Mouse (Mus musculus): ENCODE measurements at regions not wholly inside any gene's neighbourhood (a gene's known extent, or its start where the extent isn't known, plus 50 kb on each side); places are given as distances from the start of the nearest gene placed in this dataset.

DNA sequence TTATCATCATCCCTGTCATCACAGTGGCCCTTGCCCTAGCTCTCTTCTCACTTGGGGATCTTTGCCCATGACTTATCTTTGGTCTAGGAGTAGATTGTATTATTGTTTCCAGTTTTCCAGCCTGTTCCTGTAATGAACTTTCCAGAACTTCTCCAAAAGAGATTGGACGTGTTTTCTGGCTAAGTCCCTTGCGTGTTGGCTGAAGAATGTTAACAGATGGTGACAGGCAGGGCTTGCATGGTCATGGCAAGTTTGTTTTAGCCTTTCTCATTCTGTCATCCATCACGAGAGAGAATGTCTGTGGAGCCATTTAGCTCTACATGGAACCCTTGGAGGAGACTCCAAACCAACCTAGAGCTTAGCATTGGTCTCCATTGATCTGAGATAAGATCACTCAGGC, 123.2 kb upstream of the Adra1d start:
- peak overlapping the region; percentile 68 for H3K27ac ChIP-seq
- TF ChIP-seq CTCF (conservative IDR thresholded peaks at IDR 0.05), result no peak

DNA sequence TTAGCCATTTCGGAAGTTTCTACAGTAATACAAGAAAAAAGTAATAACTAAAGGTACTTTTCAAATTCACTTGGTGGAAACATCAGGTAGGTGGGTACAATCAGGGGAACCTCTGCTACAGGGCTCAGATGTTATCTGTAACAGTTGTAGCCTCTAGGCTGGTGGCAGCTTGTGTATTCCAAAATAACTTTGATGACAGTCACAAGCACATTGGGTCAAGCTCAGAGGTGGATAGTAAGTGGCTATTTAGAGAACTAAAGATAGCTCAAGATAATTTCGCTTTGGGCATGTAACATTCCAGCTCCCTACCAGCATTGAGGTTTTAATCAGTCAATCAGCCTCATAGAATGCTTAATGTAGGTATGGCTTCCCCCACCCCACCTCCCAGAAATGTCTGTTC, 121.7 kb upstream of the Adra1d start:
- DNase-seq (ENCODE audit: low spot score in 2 of 2), result no peak
- H3K27ac ChIP-seq, result no peak overlapping the region

More for the DNA sequence above, 123.2 kb upstream of the Adra1d start:
- DNase-seq (ENCODE audit: low spot score in 2 of 2), result no peak
- H3K4me3 ChIP-seq, result no peak overlapping the region

DNA sequence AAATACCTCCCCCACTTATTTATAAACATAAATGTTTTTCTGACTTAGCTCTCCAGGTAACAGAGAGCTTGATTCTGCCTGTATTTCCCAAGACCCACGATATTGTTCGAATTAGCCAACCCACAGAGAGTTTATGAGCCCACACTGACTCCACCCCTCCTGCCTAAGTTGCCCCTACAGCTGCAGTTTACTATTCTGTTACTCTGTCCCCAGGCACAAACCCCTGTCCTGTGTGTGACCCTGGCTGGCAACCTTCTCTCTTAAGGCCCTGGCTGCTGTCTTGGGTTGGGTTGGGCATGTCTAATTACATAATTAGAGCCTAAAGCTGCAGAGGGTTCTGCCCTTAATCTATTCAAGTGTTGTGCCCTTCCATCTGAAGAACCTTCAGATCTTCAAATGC, 116.4 kb upstream of the Adra1d start:
- no peak for TF ChIP-seq CTCF (conservative IDR thresholded peaks at IDR 0.05)
- Histone ChIP-seq H3K4me3 (no peak overlapping the region), H3K27ac (no peak overlapping the region)
- no peak for DNase-seq (ENCODE audit: low spot score in 2 of 2)

More for the DNA sequence above, 121.7 kb upstream of the Adra1d start:
- H3K4me3 ChIP-seq, result no peak overlapping the region
- TF ChIP-seq CTCF (conservative IDR thresholded peaks at IDR 0.05), result no peak

DNA sequence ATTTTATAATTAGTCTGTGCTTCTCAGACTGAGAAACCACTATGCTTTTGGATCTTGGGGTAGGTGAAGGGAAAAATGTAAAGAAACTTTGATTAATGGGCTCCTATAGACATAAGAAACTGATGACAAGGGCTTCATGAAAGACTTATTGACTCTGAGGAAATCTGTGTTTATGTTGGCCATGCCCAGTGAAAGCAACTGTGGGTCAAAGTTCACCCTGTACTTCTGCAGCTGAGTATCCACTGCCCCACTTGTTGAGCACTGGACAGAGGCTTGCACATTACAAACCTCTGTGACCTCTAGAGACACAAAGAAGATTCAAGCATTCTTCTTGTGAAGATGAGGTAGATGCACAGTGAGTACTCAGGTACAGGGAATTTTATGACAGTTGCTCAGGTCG, 114.7 kb upstream of the Adra1d start:
- Histone ChIP-seq H3K27ac (no peak overlapping the region), H3K4me3 (no peak overlapping the region)
- DNase-seq (ENCODE audit: low spot score in 2 of 2), result no peak
- no peak for TF ChIP-seq CTCF (conservative IDR thresholded peaks at IDR 0.05)

DNA sequence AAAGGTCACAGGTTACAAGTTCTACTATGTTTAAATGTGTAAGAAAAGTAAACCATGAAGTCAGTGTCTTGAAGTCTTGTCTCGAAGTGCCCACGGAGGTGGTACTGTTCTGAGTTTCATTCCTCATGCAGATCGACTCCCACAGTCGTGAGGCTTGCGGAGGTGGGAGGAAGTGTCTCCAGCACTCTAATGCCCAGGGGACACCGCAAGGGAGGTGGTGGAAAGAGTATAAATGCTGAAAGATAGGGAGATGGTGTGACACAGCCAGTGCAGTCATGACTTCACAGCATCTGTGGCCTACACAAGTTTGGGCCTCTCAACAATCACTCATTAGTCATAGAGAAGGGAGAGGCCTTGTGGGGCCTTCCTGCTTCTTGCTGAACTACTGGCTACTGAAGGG, 112.8 kb upstream of the Adra1d start:
- TF ChIP-seq CTCF (conservative IDR thresholded peaks at IDR 0.05), result no peak
- Histone ChIP-seq H3K27ac (no peak overlapping the region), H3K4me3 (no peak overlapping the region)
- DNase-seq (ENCODE audit: low spot score in 2 of 2), result no peak

DNA sequence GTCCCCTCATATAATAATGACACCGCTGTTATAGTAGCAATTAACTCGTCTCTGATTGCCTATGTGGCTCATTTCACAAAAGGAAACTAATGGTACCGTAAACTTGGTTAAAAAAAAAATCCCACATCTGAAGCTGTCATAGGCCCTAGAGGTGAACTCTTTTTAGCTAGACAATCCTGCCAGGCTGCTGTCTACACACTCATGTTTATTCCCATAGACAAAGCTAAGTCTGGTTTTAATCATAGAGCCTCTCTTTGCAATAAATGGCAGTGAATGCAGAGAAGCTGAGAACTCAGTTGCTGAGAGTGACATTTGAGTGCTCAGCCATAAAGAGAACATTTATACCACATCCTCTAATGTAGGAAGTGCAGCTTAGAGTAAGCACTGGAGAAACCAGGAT, 111.3 kb upstream of the Adra1d start:
- H3K4me3 ChIP-seq, result no peak overlapping the region
- no peak for TF ChIP-seq CTCF (conservative IDR thresholded peaks at IDR 0.05)
- no peak for DNase-seq (ENCODE audit: low spot score in 2 of 2)
- peak overlapping the region; percentile 64; the same call in 1 of the 2 replicates for H3K27ac ChIP-seq

DNA sequence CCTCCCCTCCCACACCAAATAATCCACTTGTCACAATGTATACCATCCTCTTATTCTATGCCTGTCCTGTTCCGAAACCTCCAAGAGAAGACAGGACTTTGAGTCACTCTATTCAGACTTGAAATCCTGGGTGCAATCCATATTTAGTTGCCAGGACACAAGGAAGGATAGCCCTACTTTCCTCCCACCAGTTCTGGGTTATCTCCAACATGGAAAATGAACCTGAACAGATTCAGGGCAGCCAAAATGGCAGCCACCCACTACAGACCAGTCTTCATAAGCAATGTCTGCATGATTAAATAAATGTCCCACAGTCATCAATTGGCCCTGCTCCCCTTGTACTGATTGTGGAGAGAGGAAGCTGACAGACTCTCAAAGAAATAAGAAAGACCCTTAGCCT, 110.6 kb upstream of the Adra1d start:
- peak in 1 of 2 experiments; percentile 15 for DNase-seq (ENCODE audit: low spot score in 2 of 2)
- Histone ChIP-seq H3K4me3 (no peak overlapping the region), H3K27ac (peak overlapping the region; percentile 64)
- TF ChIP-seq CTCF (conservative IDR thresholded peaks at IDR 0.05), result no peak

DNA sequence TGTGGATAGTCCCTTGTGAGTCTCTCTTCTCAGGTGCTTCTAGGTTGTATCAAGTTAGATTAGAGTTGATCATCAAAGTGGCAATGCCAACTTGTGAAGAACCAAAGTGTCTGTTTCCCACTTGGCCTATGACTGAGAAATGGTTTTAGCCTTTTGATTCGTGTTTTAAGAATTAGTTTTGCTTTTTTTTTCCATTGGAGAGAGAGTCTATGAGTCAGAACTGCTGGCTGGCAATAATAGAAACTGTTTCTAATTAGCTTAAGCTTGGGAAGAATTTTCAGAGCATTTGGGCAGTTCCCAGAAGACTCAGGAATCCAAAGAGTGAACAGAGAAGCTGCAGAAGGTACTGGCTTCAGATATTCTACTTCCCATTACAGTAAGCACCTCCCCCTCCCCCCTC, 110.1 kb upstream of the Adra1d start:
- DNase-seq (ENCODE audit: low spot score in 2 of 2), result peak in 1 of 2 experiments; percentile 57
- no peak overlapping the region for H3K4me3 ChIP-seq
- H3K27ac ChIP-seq, result peak overlapping the region; percentile 83
- TF ChIP-seq CTCF (conservative IDR thresholded peaks at IDR 0.05), result no peak

DNA sequence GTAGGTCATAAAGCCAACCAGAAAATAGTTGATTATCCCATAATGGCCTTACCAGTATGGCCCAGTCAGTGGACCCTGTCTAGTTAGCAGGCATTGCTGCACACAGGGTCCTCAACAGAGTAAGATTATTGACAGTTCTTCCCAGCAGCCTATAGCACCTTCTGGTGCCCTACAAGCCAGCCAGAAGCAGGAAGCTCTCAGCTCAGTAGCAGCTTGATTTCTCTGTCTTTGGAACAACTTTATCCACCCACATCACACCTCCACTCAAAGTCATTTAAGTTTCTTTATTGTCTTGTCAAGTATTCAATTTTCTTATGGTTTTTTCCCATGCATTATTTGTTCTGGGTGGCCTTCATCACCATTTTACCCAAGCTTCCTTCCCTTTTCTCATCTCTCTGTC, 108.8 kb upstream of the Adra1d start:
- DNase-seq (ENCODE audit: low spot score in 2 of 2), result peak in 1 of 2 experiments; percentile 26
- no peak for TF ChIP-seq CTCF (conservative IDR thresholded peaks at IDR 0.05)
- no peak overlapping the region for H3K4me3 ChIP-seq
- peak overlapping the region; percentile 83 for H3K27ac ChIP-seq

DNA sequence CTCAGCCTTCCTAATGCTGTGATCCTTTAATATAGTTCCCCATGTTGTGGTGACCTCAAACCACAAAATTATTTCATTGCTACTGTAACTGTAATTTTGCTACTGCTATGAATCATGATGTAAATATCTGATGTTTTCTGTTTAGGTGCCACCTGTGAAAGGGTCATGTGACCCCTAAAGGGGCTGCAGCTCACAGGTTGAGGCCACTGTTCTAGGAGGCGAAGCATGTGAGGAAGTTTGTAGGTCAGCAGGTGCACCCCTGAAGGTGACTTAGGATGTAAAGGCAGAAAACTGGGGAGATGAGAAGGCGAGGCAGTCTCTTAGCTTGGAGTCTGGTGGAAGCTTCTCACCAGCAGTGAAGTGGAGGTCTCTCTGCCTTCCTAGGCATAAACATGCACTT, 105.8 kb upstream of the Adra1d start:
- Histone ChIP-seq H3K27ac (no peak overlapping the region), H3K4me3 (no peak overlapping the region)
- TF ChIP-seq CTCF (conservative IDR thresholded peaks at IDR 0.05), result no peak
- DNase-seq (ENCODE audit: low spot score in 2 of 2), result no peak

DNA sequence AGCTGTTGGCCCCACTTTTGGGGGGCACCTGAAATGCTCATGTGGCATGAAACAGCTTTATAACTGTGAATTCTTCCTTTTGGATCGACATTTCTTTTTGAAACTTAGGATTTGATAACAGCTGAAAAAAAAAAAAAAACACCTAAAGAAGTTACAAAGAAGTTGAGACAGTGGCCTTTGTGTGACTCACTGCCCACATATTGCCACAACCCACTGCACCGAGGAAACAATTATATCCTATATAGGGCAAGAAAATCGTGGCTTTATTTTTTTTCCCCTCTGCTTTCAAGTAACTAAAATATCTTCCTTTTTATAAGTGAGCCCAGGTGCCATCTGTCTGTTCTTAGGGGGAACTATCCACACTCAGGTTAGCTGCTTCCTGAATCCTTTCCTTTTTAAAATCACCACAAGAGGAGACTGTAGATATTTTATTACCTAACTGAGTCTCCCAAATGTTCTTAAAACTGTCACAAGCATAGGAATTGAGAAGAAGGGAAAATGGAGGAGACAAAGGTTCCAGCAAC, 104.8 kb upstream of the Adra1d start:
- Histone ChIP-seq H3K4me3 (no peak overlapping the region), H3K27ac (no peak overlapping the region)
- TF ChIP-seq CTCF (conservative IDR thresholded peaks at IDR 0.05), result no peak; the same call in 1 of the 2 replicates
- DNase-seq (ENCODE audit: low spot score in 2 of 2), result no peak

DNA sequence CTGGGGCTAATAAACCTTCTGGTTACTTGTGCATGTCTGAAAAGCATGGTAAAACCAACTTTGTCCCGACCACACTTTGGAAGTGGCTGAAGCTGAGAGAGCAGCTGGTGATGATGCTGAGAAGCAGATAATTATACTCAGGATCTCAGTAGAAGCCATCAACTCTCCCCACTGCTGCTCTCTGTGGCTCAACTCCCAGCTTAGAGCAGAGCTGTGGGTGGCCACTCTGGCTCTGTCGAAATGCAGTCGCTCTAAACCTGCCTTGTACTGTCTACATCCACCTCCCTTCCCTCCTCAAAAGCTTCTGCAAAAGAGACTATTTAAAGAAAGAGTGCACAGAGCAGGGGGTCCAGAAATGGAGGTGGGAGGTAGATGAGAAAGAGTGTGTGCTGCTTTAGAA, 102.5 kb upstream of the Adra1d start:
- DNase-seq (ENCODE audit: low spot score in 2 of 2), result no peak
- no peak for TF ChIP-seq CTCF (conservative IDR thresholded peaks at IDR 0.05)
- no peak overlapping the region for H3K4me3 ChIP-seq
- peak overlapping the region; percentile 71 for H3K27ac ChIP-seq

DNA sequence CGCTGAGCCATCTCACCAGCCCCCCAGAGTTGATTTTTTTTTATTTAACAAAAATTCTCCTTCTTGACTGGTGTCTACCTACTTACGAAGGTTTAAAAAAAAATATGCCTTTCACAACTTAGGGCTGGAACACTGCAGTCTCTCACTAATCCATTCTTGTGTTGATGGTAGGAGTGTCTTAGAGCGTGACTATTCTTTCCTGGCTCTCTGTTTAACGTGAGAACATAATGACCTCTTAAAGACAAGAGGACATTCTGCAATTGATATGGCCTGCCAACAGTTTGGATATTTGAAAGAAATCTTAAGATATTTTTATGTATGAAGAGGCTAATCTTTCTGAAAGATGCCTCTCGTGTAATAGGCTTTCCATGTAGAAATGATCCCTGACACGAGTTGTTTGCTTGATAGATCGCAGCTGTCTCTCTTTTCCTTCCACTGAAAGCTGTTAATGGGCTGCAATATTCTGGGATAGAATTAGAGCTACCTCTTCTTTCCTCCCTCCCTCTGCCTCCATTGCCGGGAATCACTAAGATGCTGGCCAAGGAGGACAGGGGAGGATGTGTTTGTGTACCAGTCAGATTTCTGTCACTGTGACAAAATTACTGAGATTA, 101.2 kb upstream of the Adra1d start:
- H3K27ac ChIP-seq, result no peak overlapping the region
- no peak overlapping the region for H3K4me3 ChIP-seq
- TF ChIP-seq CTCF (conservative IDR thresholded peaks at IDR 0.05), result no peak
- DNase-seq (ENCODE audit: low spot score in 2 of 2), result no peak

DNA sequence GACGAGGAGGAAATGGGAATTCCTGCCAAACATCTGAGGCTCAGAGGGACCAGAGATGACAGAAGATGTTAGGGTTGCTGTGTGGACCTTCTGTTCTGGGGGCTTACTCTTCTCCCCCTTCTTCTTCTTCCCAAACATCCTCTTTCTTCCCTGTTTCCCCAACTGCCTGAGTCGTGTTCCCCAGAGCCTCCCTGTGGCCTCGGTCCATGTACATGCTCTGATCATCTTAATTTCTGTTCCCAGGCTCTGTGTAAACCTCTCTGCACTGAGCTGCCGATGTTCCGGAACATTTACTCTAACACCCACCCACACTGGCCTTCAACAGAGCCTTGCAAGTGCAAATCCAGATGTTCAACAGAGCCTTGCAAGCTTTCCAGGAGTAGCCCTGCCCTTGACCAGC, 90.1 kb upstream of the Adra1d start:
- no peak for TF ChIP-seq CTCF (conservative IDR thresholded peaks at IDR 0.05)

More for the DNA sequence above, 90.1 kb upstream of the Adra1d start:
- no peak overlapping the region for H3K4me3 ChIP-seq
- no peak for DNase-seq (ENCODE audit: low spot score in 2 of 2)
- H3K27ac ChIP-seq, result peak overlapping the region; percentile 28; the same call in 1 of the 2 replicates

All from layer of hippocampus, adult 2 months (tissue).